Mouse (Mus musculus) adrenal gland, adult (tissue): ENCODE data around the gene Steap4.
"Not testable (repeated sequence)": the region's sequence is repeated elsewhere in the genome, so short reads cannot be mapped to it uniquely, and the experiment has no call there.

Experiments
- DNase-seq, 2 experiments: peaks; one replicate each; pipeline ENCODE4 v3.0.0; 2022 to 2023; ENCODE audit warnings: low spot score in 1 of 2; ENCODE audit not compliant: inconsistent age in 2 of 2

Gene Steap4

GRCm38 (mm10) chr5:7960176-7960575 is at the start of gene Steap4:
Gene Steap4 (plus strand): TSS chr5:7960457.
- peak; percentile 11 to 69 for DNase-seq

- DNase-seq: no peak
These were observed 48.3 kb upstream of the Steap4 start for GRCm38 (mm10) chr5:7911975-7912374.

GRCm38 (mm10) chr5:7917501-7918295 is 42.6 kb upstream of the Steap4 start:
- no peak for DNase-seq

- no peak for DNase-seq
These were observed 42.0 kb upstream of the Steap4 start for GRCm38 (mm10) chr5:7918296-7918579.

GRCm38 (mm10) chr5:7919681-7920080 is 40.6 kb upstream of the Steap4 start:
- DNase-seq: no peak

GRCm38 (mm10) chr5:7922751-7923150 is 37.5 kb upstream of the Steap4 start:
- no peak for DNase-seq

- DNase-seq: peak in 1 of 2 experiments; percentile 26
These were observed 36.6 kb upstream of the Steap4 start for GRCm38 (mm10) chr5:7923666-7924065.

GRCm38 (mm10) chr5:7932234-7933221 is 27.7 kb upstream of the Steap4 start:
- no peak for DNase-seq

GRCm38 (mm10) chr5:7933495-7933894 is 26.8 kb upstream of the Steap4 start:
- DNase-seq: not testable (repeated sequence)

- no peak for DNase-seq
These were observed 26.2 kb upstream of the Steap4 start for GRCm38 (mm10) chr5:7933933-7934675.

GRCm38 (mm10) chr5:7954838-7955237 is 5.4 kb upstream of the Steap4 start:
- no peak for DNase-seq

GRCm38 (mm10) chr5:7955371-7955966 is 4.8 kb upstream of the Steap4 start:
- DNase-seq: no peak

- no peak for DNase-seq
These were observed 2.2 kb upstream of the Steap4 start for GRCm38 (mm10) chr5:7958061-7958460.

- DNase-seq: no peak
These were observed 971 bp upstream of the Steap4 start for GRCm38 (mm10) chr5:7959286-7959685.

GRCm38 (mm10) chr5:7961113-7961512 is 856 bp downstream of the Steap4 start:
- no peak for DNase-seq

GRCm38 (mm10) chr5:7965281-7965680 is 5.0 kb downstream of the Steap4 start:
- DNase-seq: peak; percentile 17 to 77

GRCm38 (mm10) chr5:7968152-7968551 is 7.9 kb downstream of the Steap4 start:
- no peak for DNase-seq

- DNase-seq: no peak
These were observed 12.0 kb downstream of the Steap4 start for GRCm38 (mm10) chr5:7972266-7972665.

- no peak for DNase-seq
These were observed 14.4 kb downstream of the Steap4 start for GRCm38 (mm10) chr5:7974522-7975197.

GRCm38 (mm10) chr5:7980586-7980985 is 20.3 kb downstream of the Steap4 start:
- DNase-seq: no peak
